8 mouse cellular contexts compared by ENCODE assay signal in genomic region chr2:52756691-52757090, GRCm38 (mm10). TPM values are rescaled to one million over a fixed set of nuclear protein-coding genes. Genes with fewer than 3 reads are reported as not detected.
A peak's percentile ranks its signal among the peaks of the same experiment; 100 is the strongest.
DNase-seq lines count a peak whose midpoint lies in the region; ATAC-seq and TF ChIP-seq lines count a peak whose summit lies in the region.

No protein-coding gene starts in this region.

- no peak overlapping the region for H3K9ac ChIP-seq in liver, adult 2 months (ENCODE audit: low read depth, low read length)

- TF ChIP-seq CTCF in cerebellum, adult 2 months (IDR thresholded peaks at IDR 0.05; ENCODE audit: borderline replicate concordance, insufficient read depth, low read depth, low read length): peak; percentile 41; the same call in 1 of the 2 replicates
- TF ChIP-seq CTCF in liver, adult 2 months (IDR thresholded peaks at IDR 0.05; ENCODE audit: low read depth, low read length): peak; percentile 50

- peak; percentile 25 to 26 for DNase-seq in cerebellum, adult 2 months
- DNase-seq in cerebellum, adult 11-12 months: no peak
- peak; percentile 21 for DNase-seq in liver, adult 2 months (ENCODE audit: extremely low read depth, low read depth, low spot score)
- DNase-seq in liver: no peak
- DNase-seq in ZHBTc4 (ENCODE audit: low read depth, low spot score): peak; percentile 47
- DNase-seq in ovary, postnatal 10 days (ENCODE audit: low spot score): no peak
- DNase-seq in urinary bladder, postnatal 36 days (ENCODE audit: low spot score in 2 of 2): no peak

- H3K4me1 ChIP-seq in cerebellum, adult 2 months (ENCODE audit: control insufficient read depth, insufficient read depth, low read length): no peaks in the 10 kb centered on the region
- H3K4me1 ChIP-seq in liver, adult 2 months (ENCODE audit: control insufficient read depth, insufficient read depth, low read length): no peaks in the 10 kb centered on the region

- H3K4me3 ChIP-seq in cerebellum, adult 2 months (replicated peaks; ENCODE audit: insufficient read depth, low read depth, low read length): no peak overlapping the region
- no peak overlapping the region for H3K4me3 ChIP-seq in liver, adult 2 months (ENCODE audit: insufficient read depth, low read depth, low read length)

- H3K27ac ChIP-seq in cerebellum, adult 2 months (ENCODE audit: insufficient read depth, low read length): no peak overlapping the region
- no peak overlapping the region for H3K27ac ChIP-seq in liver, adult 2 months (replicated peaks; ENCODE audit: insufficient read depth, low read depth, low read length)

- ATAC-seq in inflammation-experienced regulatory T-cells, adult 6 months: peak; percentile 75

- H3K36me3 ChIP-seq in liver, adult 2 months (ENCODE audit: control insufficient read depth, insufficient read depth, low read length): no peaks in the 10 kb centered on the region

- no peaks in the 10 kb centered on the region for H3K79me2 ChIP-seq in liver, adult 2 months (ENCODE audit: control insufficient read depth, insufficient read depth, low read length)

- 9% methylated on average over 3 of the region's 3 CpGs for WGBS in cerebellum, adult 2 months
- 11% methylated on average over 3 of the region's 3 CpGs for WGBS in liver, adult 2 months

- TF ChIP-seq POLR2A in cerebellum, adult 2 months (IDR thresholded peaks at IDR 0.05; ENCODE audit: borderline replicate concordance, insufficient read depth, low read length): no peak
- no peak for TF ChIP-seq POLR2A in liver, adult 2 months (IDR thresholded peaks at IDR 0.05; ENCODE audit: extremely low read depth, insufficient read depth, low read length)

- no peaks in the 10 kb centered on the region for H3K27me3 ChIP-seq in cerebellum, adult 2 months (ENCODE audit: control insufficient read depth, insufficient read depth, low read length)
- H3K27me3 ChIP-seq in liver, adult 2 months (ENCODE audit: control insufficient read depth, insufficient read depth, low read length): no peaks in the 10 kb centered on the region; the same call in 1 of the 2 replicates

RNA-seq across cellular contexts. Expression of gene Stam2, which starts 14.6 kb away (rescaled TPM):
- 11.2 and 13.2 TPM in 2 replicates for polyA plus RNA-seq in cerebellum, adult 2 months (2012; rRNA removed)
- 6.1 and 6.4 TPM in 2 replicates for total RNA-seq in liver, adult 2 months (2014; rRNA removed)
- polyA plus RNA-seq in liver, adult 2 months (2012; rRNA removed): 3.3 and 3.8 TPM in 2 replicates
- polyA plus RNA-seq in inflammation-experienced regulatory T-cells, adult 6 months (2017; shearing (Covaris generic)): 10 to 100 TPM; 31.7 to 41.8 (median 40.2) TPM

Comparison
In these comparisons a context has a peak if more than half of its experiments do, and no peak if none do; other contexts are left out.
1. DNase-seq: peak in cerebellum, adult 2 months (2 of 2), liver, adult 2 months (single experiment) and ZHBTc4 (single experiment); none in cerebellum, adult 11-12 months (single experiment), liver (single experiment), ovary, postnatal 10 days (single experiment) and urinary bladder, postnatal 36 days (0 of 2).